Mouse (Mus musculus) kidney, postnatal 10 days (tissue): Measurements from ENCODE around the gene Ceacam18.
"Not testable (repeated sequence)": the region's sequence is repeated elsewhere in the genome, so short reads cannot be mapped to it uniquely, and the experiment has no call there.

Experiments used
- DNase-seq: peaks from one replicate; pipeline ENCODE4 v3.0.0; 2021; ENCODE audit warnings: mixed read lengths

The Ceacam18 gene

GRCm38 (mm10) chr7:43668582-43668981 is 34.1 kb downstream of the Ceacam18 start:
- peak; percentile 21 for DNase-seq

DNA sequence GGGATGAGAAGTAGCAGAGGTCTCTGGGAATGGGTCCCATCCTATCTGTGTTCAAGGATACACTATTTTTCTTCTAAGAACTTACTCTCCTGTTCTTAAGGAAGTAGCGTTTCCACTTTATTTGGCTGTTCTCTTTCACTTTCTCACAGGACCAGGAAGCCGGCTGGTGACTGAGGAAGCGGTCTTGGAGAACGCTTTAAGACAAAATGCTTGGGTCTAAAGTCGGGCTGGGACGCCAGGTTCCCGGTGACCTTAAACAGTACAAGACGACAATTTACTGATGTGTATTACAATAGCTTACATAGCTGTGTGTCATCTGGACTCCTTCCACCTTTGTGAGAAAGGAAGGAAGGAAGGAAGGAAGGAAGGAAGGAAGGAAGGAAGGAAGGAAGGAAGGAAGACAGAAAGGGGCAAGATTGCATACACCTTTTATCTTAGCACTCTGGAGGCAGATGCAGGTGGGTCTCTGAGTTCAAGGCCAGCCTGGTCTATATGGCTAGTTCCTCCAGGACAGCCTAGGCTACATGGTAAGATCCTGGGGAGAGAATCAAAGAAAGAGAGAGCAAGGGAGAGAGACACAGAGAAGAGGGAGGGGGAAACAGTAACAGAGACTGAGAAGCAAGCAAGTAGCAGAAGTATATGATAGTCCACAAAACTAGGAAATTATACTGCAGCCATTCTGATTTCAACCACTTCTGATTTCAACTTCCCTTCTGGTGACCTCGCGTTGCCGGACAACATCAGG is 36.7 kb downstream of the Ceacam18 start:
- no peak for DNase-seq

GRCm38 (mm10) chr7:43671809-43672580 is 37.5 kb downstream of the Ceacam18 start, which contains the start of gene Ctu1:
TSS of gene Ctu1 (plus strand) at chr7:43672016.
- peak; percentile 92 for DNase-seq

- DNase-seq = peak; percentile 25
Observed at GRCm38 (mm10) chr7:43672581-43673260, 38.2 kb downstream of the Ceacam18 start.

GRCm38 (mm10) chr7:43675091-43675490 is 40.6 kb downstream of the Ceacam18 start:
- DNase-seq = no peak

DNA sequence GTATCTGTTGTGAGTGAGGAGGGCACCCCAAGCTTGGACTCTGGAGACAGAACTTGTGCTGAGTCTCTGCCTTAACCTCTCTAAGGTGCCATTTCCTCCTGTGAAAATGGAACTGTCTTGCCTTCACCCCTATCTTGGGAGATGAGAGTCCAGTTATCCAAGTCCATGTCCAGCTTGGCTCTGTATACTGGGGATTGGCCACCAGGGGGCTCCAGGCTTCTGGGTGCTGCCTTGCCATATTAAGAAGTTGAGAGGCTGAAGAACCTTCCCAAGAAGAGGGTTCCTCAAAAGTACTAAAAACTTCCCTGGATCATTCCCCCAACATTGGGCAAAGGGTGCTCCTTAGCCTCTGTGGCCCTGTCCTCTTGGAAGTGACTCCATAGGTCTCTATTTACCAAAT is 44.0 kb downstream of the Ceacam18 start:
- peak; percentile 69 for DNase-seq

GRCm38 (mm10) chr7:43680960-43681359 is 46.5 kb downstream of the Ceacam18 start:
- peak; percentile 77 for DNase-seq

DNA sequence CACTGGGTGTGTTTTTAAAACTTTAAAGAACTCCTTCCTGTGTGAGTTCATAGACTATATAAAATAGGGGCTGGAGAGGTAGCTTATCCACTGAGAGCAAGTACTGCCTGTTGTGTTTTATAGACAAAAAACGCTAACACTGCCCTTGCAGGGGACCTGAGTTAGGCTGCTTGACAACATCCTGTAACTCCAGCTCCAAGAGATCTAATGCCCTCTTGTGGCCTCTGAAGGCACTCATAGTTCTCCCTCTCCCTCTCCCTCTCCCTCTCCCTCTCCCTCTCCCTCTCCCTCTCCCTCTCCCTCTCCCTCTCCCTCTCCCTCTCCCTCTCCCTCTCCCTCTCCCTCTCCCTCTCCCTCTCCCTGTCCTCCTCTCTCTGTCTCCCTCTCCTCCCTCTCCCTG is 48.0 kb downstream of the Ceacam18 start:
- DNase-seq = not testable (repeated sequence)

DNA sequence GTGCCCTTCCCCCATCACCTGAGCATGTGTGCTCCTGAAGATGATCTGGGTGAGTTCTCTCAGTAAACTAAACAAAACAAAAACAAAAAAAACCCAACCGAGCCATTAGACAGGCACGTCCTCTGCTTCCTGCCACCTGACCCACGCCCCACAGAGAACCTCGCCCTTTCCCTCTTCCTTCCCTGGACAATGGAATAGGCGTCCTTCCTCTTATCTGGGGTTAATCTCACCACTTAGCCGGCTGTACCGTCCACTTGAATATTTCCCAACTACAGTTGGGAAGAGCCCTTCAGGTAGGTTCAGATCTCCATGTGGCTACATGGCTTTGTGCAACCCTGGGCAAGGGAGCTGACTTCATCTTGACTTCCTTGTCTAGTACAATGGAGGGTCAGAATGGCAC is 50.6 kb downstream of the Ceacam18 start:
- DNase-seq = no peak

- no peak for DNase-seq
Observed at GRCm38 (mm10) chr7:43690118-43690517, 55.6 kb downstream of the Ceacam18 start, which contains the start of gene Klk14. TSS of gene Klk14 (plus strand) at chr7:43690418.
